Mouse (Mus musculus) intestine, embryonic 14.5 days (tissue): ENCODE data around the gene Tll2. TPM values are rescaled to one million over a fixed set of nuclear protein-coding genes. Genes with fewer than 3 reads are reported as not detected.

Experiments used
- ATAC-seq: fragments of 200-750 bp; cut with Nextera tagmentation; replicated peaks from 2 replicates; pipeline ENCODE4 v1.8.0; 2017; ENCODE audit warnings: low read depth, moderate number of reproducible peaks, moderate TSS enrichment, moderate library complexity; ENCODE audit not compliant: low FRiP score, low TSS enrichment
- DNase-seq: peaks from one replicate; pipeline ENCODE4 v3.0.0-alpha.2; 2018; ENCODE audit warnings: low spot score
- H3K27ac ChIP-seq: fragments of 300-500 bp; sonication (generic); 2 replicates; pipeline ENCODE4 v1.5.1; 2014; ENCODE audit warnings: low read depth, mild to moderate bottlenecking, control low read depth
- H3K27me3 ChIP-seq: fragments of 300-500 bp; sonication (generic); replicated peaks from 2 replicates; pipeline ENCODE4 v1.6.1; 2014; ENCODE audit warnings: low read length, control low read depth; ENCODE audit not compliant: control insufficient read depth, insufficient read depth
- H3K36me3 ChIP-seq: fragments of 300-500 bp; sonication (generic); 2 replicates; pipeline ENCODE4 v1.6.1; 2014; ENCODE audit warnings: low read length, control low read depth; ENCODE audit not compliant: control insufficient read depth, insufficient read depth
- H3K4me1 ChIP-seq: fragments of 300-500 bp; sonication (generic); replicated peaks from 2 replicates; pipeline ENCODE4 v1.6.1; 2014; ENCODE audit warnings: low read length, control low read depth, mixed read lengths; ENCODE audit not compliant: control insufficient read depth, insufficient read depth
- H3K4me2 ChIP-seq: fragments of 300-500 bp; sonication (generic); 2 replicates; pipeline ENCODE4 v1.6.1; 2014; ENCODE audit warnings: low read length
- H3K4me3 ChIP-seq: fragments of 300-500 bp; sonication (generic); 2 replicates; pipeline ENCODE4 v1.5.1; 2014; ENCODE audit warnings: low read depth, low read length, control low read depth, mixed read lengths
- H3K9ac ChIP-seq: fragments of 300-500 bp; sonication (generic); 2 replicates; pipeline ENCODE4 v1.6.1; 2014; ENCODE audit warnings: mild to moderate bottlenecking, low read length
- H3K9me3 ChIP-seq: fragments of 300-500 bp; sonication (generic); 2 replicates; pipeline ENCODE4 v1.6.1; 2016; ENCODE audit warnings: low read length, control low read depth; ENCODE audit not compliant: control insufficient read depth
- WGBS: fragments of 180-500 bp; shearing (Covaris S2); extraction: QIAGEN DNeasy Blood & Tissue Kit; methylation state at CpG from one replicate; pipeline ENCODE4 v1.1.7; 2014; 5-methylcytosine and 5-hydroxymethylcytosine counted together
- polyA plus RNA-seq: library from polyadenylated mRNA; unstranded; fragments of >200 nt; fragmentation: Nextera tagmentation; extraction: Ambion mirVana; gene quantifications from 2 replicates; pipeline ENCODE4 v1.2.1, GENCODE M21; 2014

Tll2 gene
- polyA plus RNA-seq, 1 experiment from 2014 or later, result not detected

- Histone ChIP-seq H3K9ac (no peak overlapping the region), H3K4me2 (no peak overlapping the region), H3K36me3 (no peaks in the 10 kb centered on the region), H3K27me3 (peaks cover 14% of the 10 kb centered on the region; the same call in 1 of the 2 replicates), H3K27ac (no peak overlapping the region), H3K4me3 (no peak overlapping the region), H3K4me1 (no peaks in the 10 kb centered on the region), H3K9me3 (no peaks in the 10 kb centered on the region)
- WGBS, result 55% methylated on average over 2 of the region's 2 CpGs
- no peak for ATAC-seq
- DNase-seq, result no peak
Observed at GRCm38 (mm10) chr19:41091901-41092300, 114.7 kb downstream of the Tll2 start.

GRCm38 (mm10) chr19:41089833-41090232 lies 116.8 kb downstream of the Tll2 start:
- no peak overlapping the region for H3K4me2 ChIP-seq
- no peak overlapping the region for H3K27ac ChIP-seq
- WGBS, result 13% methylated on average over 5 of the region's 5 CpGs
- H3K27me3 ChIP-seq, result peaks cover 14% of the 10 kb centered on the region; the same call in 1 of the 2 replicates
- peak; percentile 87 for DNase-seq
- no peaks in the 10 kb centered on the region for H3K36me3 ChIP-seq
- H3K4me3 ChIP-seq, result no peak overlapping the region
- H3K4me1 ChIP-seq, result no peaks in the 10 kb centered on the region
- H3K9ac ChIP-seq, result no peak overlapping the region
- H3K9me3 ChIP-seq, result no peaks in the 10 kb centered on the region
- no peak for ATAC-seq

- no peaks in the 10 kb centered on the region for H3K4me1 ChIP-seq
- H3K27me3 ChIP-seq, result peaks cover 14% of the 10 kb centered on the region; the same call in 1 of the 2 replicates
- H3K36me3 ChIP-seq, result no peaks in the 10 kb centered on the region
- ATAC-seq (no peak), DNase-seq (no peak)
- WGBS, result 45% methylated on average over 18 of the region's 18 CpGs
- H3K4me3 ChIP-seq, result no peak overlapping the region
- H3K27ac ChIP-seq, result no peak overlapping the region
- no peak overlapping the region for H3K9ac ChIP-seq
- no peak overlapping the region for H3K4me2 ChIP-seq
- H3K9me3 ChIP-seq, result no peaks in the 10 kb centered on the region
Observed at GRCm38 (mm10) chr19:41088491-41088890, 118.1 kb downstream of the Tll2 start.

- H3K4me3 ChIP-seq, result no peak overlapping the region
- no peak overlapping the region for H3K4me2 ChIP-seq
- WGBS, result 55% methylated on average over 4 of the region's 4 CpGs
- H3K9ac ChIP-seq, result no peak overlapping the region
- no peak overlapping the region for H3K27ac ChIP-seq
- no peaks in the 10 kb centered on the region for H3K9me3 ChIP-seq
- DNase-seq (no peak), ATAC-seq (no peak)
- no peaks in the 10 kb centered on the region for H3K36me3 ChIP-seq
- H3K4me1 ChIP-seq, result no peaks in the 10 kb centered on the region
- H3K27me3 ChIP-seq, result peaks cover 14% of the 10 kb centered on the region; the same call in 1 of the 2 replicates
Observed at GRCm38 (mm10) chr19:41087901-41088300, 118.7 kb downstream of the Tll2 start.

GRCm38 (mm10) chr19:41086700-41087099 lies 119.9 kb downstream of the Tll2 start:
- DNase-seq (peak; percentile 78), ATAC-seq (0 out of 2 replicates have a peak, but pooled peaks have one; percentile 32)
- 10% methylated on average over 2 of the region's 2 CpGs for WGBS
- Histone ChIP-seq H3K27me3 (peaks cover 14% of the 10 kb centered on the region; the same call in 1 of the 2 replicates), H3K4me1 (no peaks in the 10 kb centered on the region), H3K36me3 (no peaks in the 10 kb centered on the region), H3K4me3 (no peak overlapping the region), H3K9ac (no peak overlapping the region), H3K4me2 (no peak overlapping the region), H3K27ac (no peak overlapping the region), H3K9me3 (no peaks in the 10 kb centered on the region)

GRCm38 (mm10) chr19:41086289-41086688 lies 120.3 kb downstream of the Tll2 start:
- peaks cover 14% of the 10 kb centered on the region; the same call in 1 of the 2 replicates for H3K27me3 ChIP-seq
- DNase-seq, result no peak
- no peak overlapping the region for H3K27ac ChIP-seq
- no peak for ATAC-seq
- H3K4me1 ChIP-seq, result no peaks in the 10 kb centered on the region
- no peak overlapping the region for H3K4me3 ChIP-seq
- no peak overlapping the region for H3K9ac ChIP-seq
- no peak overlapping the region for H3K4me2 ChIP-seq
- H3K36me3 ChIP-seq, result no peaks in the 10 kb centered on the region
- 86% methylated on average over 6 of the region's 6 CpGs for WGBS
- H3K9me3 ChIP-seq, result no peaks in the 10 kb centered on the region

- WGBS, result 83% methylated on average over 14 of the region's 14 CpGs
- no peak for DNase-seq
- Histone ChIP-seq H3K4me2 (no peak overlapping the region), H3K4me1 (no peaks in the 10 kb centered on the region), H3K36me3 (no peaks in the 10 kb centered on the region), H3K27me3 (peaks cover 8% of the 10 kb centered on the region; the same call in 1 of the 2 replicates), H3K27ac (no peak overlapping the region), H3K9ac (no peak overlapping the region), H3K4me3 (no peak overlapping the region), H3K9me3 (no peaks in the 10 kb centered on the region)
- no peak for ATAC-seq
Observed at GRCm38 (mm10) chr19:41083646-41084045, 123.0 kb downstream of the Tll2 start.

GRCm38 (mm10) chr19:41081589-41081988 lies 125.0 kb downstream of the Tll2 start:
- H3K9me3 ChIP-seq, result no peaks in the 10 kb centered on the region
- ATAC-seq (no peak), DNase-seq (no peak)
- no peak overlapping the region for H3K27ac ChIP-seq
- no peaks in the 10 kb centered on the region for H3K36me3 ChIP-seq
- no peak overlapping the region for H3K4me2 ChIP-seq
- no peak overlapping the region for H3K9ac ChIP-seq
- 80% methylated on average over 3 of the region's 3 CpGs for WGBS
- no peak overlapping the region for H3K4me3 ChIP-seq
- no peaks in the 10 kb centered on the region for H3K4me1 ChIP-seq
- no peaks in the 10 kb centered on the region for H3K27me3 ChIP-seq

- Histone ChIP-seq H3K27ac (no peak within 1 kb of the TSS), H3K36me3 (no peaks in the 10 kb centered on the region), H3K27me3 (no peaks in the 10 kb centered on the region), H3K4me3 (no peak within 1 kb of the TSS), H3K9ac (no peak within 1 kb of the TSS), H3K4me2 (no peak within 1 kb of the TSS), H3K9me3 (no peaks in the 10 kb centered on the region), H3K4me1 (no peaks in the 10 kb centered on the region)
- DNase-seq, result no peak
- 70% methylated on average over 3 of the region's 3 CpGs for WGBS
- ATAC-seq, result no peak
Observed at GRCm38 (mm10) chr19:41076906-41077305, 129.7 kb downstream of the Tll2 start, which contains the start of gene Opalin. Gene Opalin, minus strand, starts transcription at chr19:41077113.
